Mouse (Mus musculus): ENCODE results near the gene Dync2h1. TPM values are rescaled to one million over a fixed set of nuclear protein-coding genes. Genes with fewer than 3 reads are reported as not detected.
"Not testable (repeated sequence)": the region's sequence is repeated elsewhere in the genome, so short reads cannot be mapped to it uniquely, and the experiment has no call there.

Dync2h1 gene
- 4.3 and 4.5 TPM in 2 replicates for polyA plus RNA-seq (2015; fragmentation: Nextera tagmentation; extraction: Ambion mirVana)

GRCm38 (mm10) chr9:7184172-7184896 is at the start of gene Dync2h1, which contains the start of gene Dcun1d5:
TSS of gene Dync2h1 (minus strand) at chr9:7184446.
TSS of gene Dcun1d5 (plus strand) at chr9:7184520.
- no peaks in the 10 kb centered on the region for H3K9me3 ChIP-seq (ENCODE audit: control insufficient read depth, low read length)
- H3K27ac ChIP-seq (replicated peaks), result peak within 1 kb of the TSS; percentile 95
- peak within 1 kb of the TSS; percentile 75 for H3K4me2 ChIP-seq (replicated peaks; ENCODE audit: low read depth)
- H3K9ac ChIP-seq (ENCODE audit: low read length), result peak within 1 kb of the TSS; percentile 87
- WGBS, result under 1% methylated on average over 62 of the region's 62 CpGs
- H3K4me3 ChIP-seq (ENCODE audit: low read depth, low read length), result peak within 1 kb of the TSS; percentile 94
- DNase-seq (ENCODE audit: low spot score) (peak; percentile 93), ATAC-seq (ENCODE audit: low FRiP score, low TSS enrichment) (peak; percentile 100)
- H3K27me3 ChIP-seq (ENCODE audit: control insufficient read depth, insufficient read depth, low read length), result no peaks in the 10 kb centered on the region
- no peak for TF ChIP-seq EP300 (optimal IDR thresholded peaks at IDR 0.05)
- TF ChIP-seq CTCF (IDR thresholded peaks at IDR 0.05; ENCODE audit: low read depth), result no peak; the same call in 1 of the 2 replicates
- no peaks in the 10 kb centered on the region for H3K4me1 ChIP-seq (replicated peaks; ENCODE audit: control insufficient read depth, insufficient read depth)
- no peaks in the 10 kb centered on the region; the same call in 1 of the 2 replicates for H3K36me3 ChIP-seq (ENCODE audit: control insufficient read depth, insufficient read depth, low read length)

GRCm38 (mm10) chr9:7221460-7221859 is 37.2 kb upstream of the Dync2h1 start:
- H3K4me2 ChIP-seq (replicated peaks; ENCODE audit: low read depth), result no peak overlapping the region
- no peak for DNase-seq (ENCODE audit: low spot score)
- H3K9ac ChIP-seq (ENCODE audit: low read length), result no peak overlapping the region
- H3K4me3 ChIP-seq (ENCODE audit: low read depth, low read length), result no peak overlapping the region
- H3K27ac ChIP-seq (replicated peaks), result no peak overlapping the region
- no peaks in the 10 kb centered on the region for H3K9me3 ChIP-seq (ENCODE audit: control insufficient read depth, low read length)
- TF ChIP-seq EP300 (optimal IDR thresholded peaks at IDR 0.05) (no peak), CTCF (IDR thresholded peaks at IDR 0.05; ENCODE audit: low read depth) (no peak)
- no peaks in the 10 kb centered on the region for H3K27me3 ChIP-seq (ENCODE audit: control insufficient read depth, insufficient read depth, low read length)
- WGBS, result 64% methylated on average over 7 of the region's 7 CpGs
- no peak for ATAC-seq (ENCODE audit: low FRiP score, low TSS enrichment)
- no peaks in the 10 kb centered on the region for H3K4me1 ChIP-seq (replicated peaks; ENCODE audit: control insufficient read depth, insufficient read depth)
- no peaks in the 10 kb centered on the region for H3K36me3 ChIP-seq (ENCODE audit: control insufficient read depth, insufficient read depth, low read length)

- Histone ChIP-seq H3K4me1 (replicated peaks; ENCODE audit: control insufficient read depth, insufficient read depth) (no peaks in the 10 kb centered on the region), H3K4me2 (replicated peaks; ENCODE audit: low read depth) (no peak overlapping the region), H3K4me3 (ENCODE audit: low read depth, low read length) (no peak overlapping the region), H3K9me3 (ENCODE audit: control insufficient read depth, low read length) (no peaks in the 10 kb centered on the region), H3K36me3 (ENCODE audit: control insufficient read depth, insufficient read depth, low read length) (no peaks in the 10 kb centered on the region), H3K9ac (ENCODE audit: low read length) (no peak overlapping the region), H3K27ac (replicated peaks) (no peak overlapping the region), H3K27me3 (ENCODE audit: control insufficient read depth, insufficient read depth, low read length) (no peaks in the 10 kb centered on the region)
- ATAC-seq (ENCODE audit: low FRiP score, low TSS enrichment), result no peak
- 78% methylated on average over 5 of the region's 5 CpGs for WGBS
- DNase-seq (ENCODE audit: low spot score), result no peak
- TF ChIP-seq EP300 (optimal IDR thresholded peaks at IDR 0.05) (no peak), CTCF (IDR thresholded peaks at IDR 0.05; ENCODE audit: low read depth) (peak; percentile 58)
These were observed 36.8 kb upstream of the Dync2h1 start for GRCm38 (mm10) chr9:7221024-7221423.

- Histone ChIP-seq H3K9me3 (ENCODE audit: control insufficient read depth, low read length) (no peaks in the 10 kb centered on the region), H3K27ac (replicated peaks) (no peak overlapping the region), H3K27me3 (ENCODE audit: control insufficient read depth, insufficient read depth, low read length) (no peaks in the 10 kb centered on the region), H3K9ac (ENCODE audit: low read length) (no peak overlapping the region), H3K36me3 (ENCODE audit: control insufficient read depth, insufficient read depth, low read length) (no peaks in the 10 kb centered on the region), H3K4me3 (ENCODE audit: low read depth, low read length) (no peak overlapping the region), H3K4me2 (replicated peaks; ENCODE audit: low read depth) (no peak overlapping the region), H3K4me1 (replicated peaks; ENCODE audit: control insufficient read depth, insufficient read depth) (no peaks in the 10 kb centered on the region)
- no peak for DNase-seq (ENCODE audit: low spot score)
- TF ChIP-seq CTCF (IDR thresholded peaks at IDR 0.05; ENCODE audit: low read depth) (peak; percentile 79), EP300 (optimal IDR thresholded peaks at IDR 0.05) (no peak)
- 41% methylated on average over 2 of the region's 2 CpGs for WGBS
- ATAC-seq (ENCODE audit: low FRiP score, low TSS enrichment), result no peak
These were observed 32.0 kb upstream of the Dync2h1 start for GRCm38 (mm10) chr9:7216240-7216639.

- DNase-seq (ENCODE audit: low spot score); H3K36me3 ChIP-seq (ENCODE audit: control insufficient read depth, insufficient read depth, low read length): not testable (repeated sequence)
- 96% methylated on average over 3 of the region's 3 CpGs for WGBS
These were observed 6.4 kb upstream of the Dync2h1 start for GRCm38 (mm10) chr9:7190694-7191093.

GRCm38 (mm10) chr9:7184897-7185291 is 648 bp upstream of the Dync2h1 start:
- peaks cover 1% of the 10 kb centered on the region; the same call in 1 of the 2 replicates for H3K36me3 ChIP-seq (ENCODE audit: control insufficient read depth, insufficient read depth, low read length)
- peak overlapping the region; percentile 87 for H3K9ac ChIP-seq (ENCODE audit: low read length)
- 0% methylated on average over 28 of the region's 31 CpGs for WGBS
- ATAC-seq (ENCODE audit: low FRiP score, low TSS enrichment) (peak; percentile 74), DNase-seq (ENCODE audit: low spot score) (no peak)
- H3K9me3 ChIP-seq (ENCODE audit: control insufficient read depth, low read length), result no peaks in the 10 kb centered on the region
- no peaks in the 10 kb centered on the region for H3K27me3 ChIP-seq (ENCODE audit: control insufficient read depth, insufficient read depth, low read length)
- TF ChIP-seq EP300 (optimal IDR thresholded peaks at IDR 0.05) (no peak), CTCF (IDR thresholded peaks at IDR 0.05; ENCODE audit: low read depth) (no peak)
- peak overlapping the region; percentile 75 for H3K4me2 ChIP-seq (replicated peaks; ENCODE audit: low read depth)
- H3K4me1 ChIP-seq (replicated peaks; ENCODE audit: control insufficient read depth, insufficient read depth), result no peaks in the 10 kb centered on the region
- H3K4me3 ChIP-seq (ENCODE audit: low read depth, low read length), result peak overlapping the region; percentile 94
- peak overlapping the region; percentile 95 for H3K27ac ChIP-seq (replicated peaks)

More at GRCm38 (mm10) chr9:7190694-7191093, 6.4 kb upstream of the Dync2h1 start:
- not testable (repeated sequence) for H3K4me1 ChIP-seq (replicated peaks; ENCODE audit: control insufficient read depth, insufficient read depth); H3K4me3 ChIP-seq (ENCODE audit: low read depth, low read length); H3K27ac ChIP-seq (replicated peaks); H3K9ac ChIP-seq (ENCODE audit: low read length); H3K27me3 ChIP-seq (ENCODE audit: control insufficient read depth, insufficient read depth, low read length); H3K9me3 ChIP-seq (ENCODE audit: control insufficient read depth, low read length); H3K4me2 ChIP-seq (replicated peaks; ENCODE audit: low read depth); ATAC-seq (ENCODE audit: low FRiP score, low TSS enrichment)
